Mouse (Mus musculus) adrenal gland, adult 8-10 months (tissue): ENCODE measurements around the gene Cmtm8. TPM values are rescaled to one million over a fixed set of nuclear protein-coding genes. Genes with fewer than 3 reads are reported as not detected.

Experiments used
- DNase-seq: peaks from one replicate; pipeline ENCODE4 v3.0.0; 2022
- total RNA-seq, 4 experiments: library from RNA; stranded (reverse); gene quantifications; 2 replicates each; pipeline ENCODE4 v1.2.4; 2022

Gene Cmtm8
- total RNA-seq, 4 experiments from 2014 or later: 4.0 to 9.9 (median 7.0) TPM

GRCm38 (mm10) chr9:114821548-114822289, 22.2 kb downstream of the Cmtm8 start:
- no peak for DNase-seq

GRCm38 (mm10) chr9:114818918-114819317, 25.0 kb downstream of the Cmtm8 start:
- no peak for DNase-seq

GRCm38 (mm10) chr9:114817012-114817411, 26.9 kb downstream of the Cmtm8 start:
- no peak for DNase-seq

DNA sequence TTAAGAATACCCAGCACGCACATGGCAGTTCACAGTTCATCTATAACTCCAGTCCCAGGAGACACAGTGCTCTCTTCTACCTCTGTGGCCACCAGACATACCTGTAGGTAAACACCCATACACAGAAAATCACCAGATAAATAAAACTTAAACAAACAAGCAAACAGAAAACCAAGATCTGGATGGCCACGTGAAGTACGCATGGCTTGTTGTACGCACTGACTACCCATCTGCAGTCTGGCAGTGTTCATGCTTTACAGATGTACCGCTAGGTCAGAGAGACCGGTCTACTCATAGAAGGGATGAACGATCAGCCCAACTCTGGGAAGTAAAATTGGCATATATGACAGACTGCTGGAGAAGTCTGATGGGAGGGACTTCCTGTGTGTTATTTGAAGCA, 27.8 kb downstream of the Cmtm8 start:
- DNase-seq: no peak

GRCm38 (mm10) chr9:114815315-114815714, 28.6 kb downstream of the Cmtm8 start:
- no peak for DNase-seq

GRCm38 (mm10) chr9:114812001-114812400, 32.0 kb downstream of the Cmtm8 start:
- no peak for DNase-seq

DNA sequence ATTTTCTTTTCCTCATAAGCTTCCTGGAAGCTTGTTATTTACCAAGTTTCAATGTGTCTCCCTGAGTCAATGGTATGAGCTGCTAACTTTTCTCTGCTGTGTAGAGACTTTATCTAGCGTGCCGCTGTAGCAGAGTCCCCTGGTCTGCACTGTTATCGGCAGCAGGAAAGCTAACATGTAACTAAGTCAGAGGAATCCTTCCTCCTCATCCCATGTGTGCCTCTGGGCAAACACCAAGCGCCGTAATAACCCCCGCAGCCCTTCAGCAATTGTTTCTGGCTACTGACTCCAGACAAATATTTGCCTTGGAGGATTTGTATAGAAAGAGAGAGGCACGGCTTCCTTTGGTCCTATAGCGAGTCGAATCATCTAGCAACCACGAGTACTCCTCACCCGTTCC, 33.1 kb downstream of the Cmtm8 start:
- DNase-seq: no peak

DNA sequence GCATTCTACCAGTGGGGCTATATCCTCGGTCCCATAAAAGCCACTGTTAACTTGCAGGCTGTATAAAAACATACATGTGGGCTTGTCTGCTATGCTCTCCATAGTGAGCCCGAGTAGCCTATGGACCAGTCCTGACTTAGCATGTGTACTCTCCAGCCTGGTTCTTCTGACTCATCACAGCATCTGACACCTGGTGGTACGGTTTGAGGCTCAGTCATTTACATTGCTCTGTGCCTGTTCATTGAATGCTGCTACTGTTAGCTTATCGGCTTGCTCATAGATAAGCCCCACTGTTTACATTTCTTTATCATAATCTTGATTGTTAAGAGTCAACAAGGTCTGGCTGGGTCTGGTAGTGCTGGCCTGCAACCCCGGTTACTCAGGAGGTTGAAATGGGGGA, 35.3 kb downstream of the Cmtm8 start:
- no peak for DNase-seq

GRCm38 (mm10) chr9:114807261-114807660, 36.7 kb downstream of the Cmtm8 start:
- DNase-seq: no peak

DNA sequence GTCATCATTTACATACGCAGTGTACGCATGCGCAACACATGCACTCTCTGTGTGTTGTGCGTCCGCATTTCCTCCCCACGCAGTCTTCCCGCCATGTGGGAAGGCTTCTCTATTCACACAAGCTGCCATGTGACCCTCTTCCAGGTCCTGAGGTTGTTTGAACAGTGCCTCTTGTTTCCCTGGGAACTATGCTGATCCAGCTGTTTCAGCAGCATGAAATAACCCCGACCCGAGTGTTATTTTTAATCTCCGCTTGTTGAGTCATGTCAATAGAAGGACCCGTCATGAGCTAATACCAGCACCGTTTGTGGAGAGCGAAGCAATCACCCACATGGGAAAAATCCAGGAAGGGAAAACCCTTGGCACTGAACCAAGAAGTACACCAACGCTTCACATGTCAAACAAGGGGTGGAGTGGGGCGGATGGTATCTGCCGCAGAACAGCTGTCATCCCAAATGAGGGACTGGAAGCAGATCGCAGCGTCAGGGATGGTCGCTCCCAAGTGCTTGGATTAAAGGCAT, 38.7 kb downstream of the Cmtm8 start:
- no peak for DNase-seq

GRCm38 (mm10) chr9:114802191-114802590, 41.8 kb downstream of the Cmtm8 start:
- DNase-seq: no peak

- DNase-seq: no peak
Observed at GRCm38 (mm10) chr9:114801301-114801700, 42.7 kb downstream of the Cmtm8 start.

- no peak for DNase-seq
Observed at GRCm38 (mm10) chr9:114799498-114800107, 44.4 kb downstream of the Cmtm8 start.

DNA sequence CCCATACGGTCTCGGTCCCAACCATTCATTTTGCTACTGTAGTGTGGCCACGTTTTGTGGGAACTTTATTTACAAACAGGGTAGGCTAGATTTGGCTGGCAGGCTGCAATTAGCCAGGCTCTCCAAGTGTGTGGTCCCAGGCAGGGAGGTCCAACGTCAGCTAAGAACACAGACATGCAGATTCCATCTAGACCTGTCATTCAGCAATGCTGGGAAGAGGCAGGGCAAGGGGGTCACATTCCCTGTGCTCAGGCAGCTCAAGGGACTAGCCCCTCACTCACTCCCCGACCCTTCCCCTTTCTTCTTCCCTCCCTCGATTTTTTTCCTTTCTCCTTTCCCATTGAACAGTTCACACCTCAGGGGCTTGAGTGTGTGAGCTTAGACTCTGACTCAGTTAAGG, 45.1 kb downstream of the Cmtm8 start:
- no peak for DNase-seq

GRCm38 (mm10) chr9:114797329-114798004, 46.5 kb downstream of the Cmtm8 start:
- peak; percentile 60 for DNase-seq

- no peak for DNase-seq
Observed at GRCm38 (mm10) chr9:114796473-114797050, 47.4 kb downstream of the Cmtm8 start.

DNA sequence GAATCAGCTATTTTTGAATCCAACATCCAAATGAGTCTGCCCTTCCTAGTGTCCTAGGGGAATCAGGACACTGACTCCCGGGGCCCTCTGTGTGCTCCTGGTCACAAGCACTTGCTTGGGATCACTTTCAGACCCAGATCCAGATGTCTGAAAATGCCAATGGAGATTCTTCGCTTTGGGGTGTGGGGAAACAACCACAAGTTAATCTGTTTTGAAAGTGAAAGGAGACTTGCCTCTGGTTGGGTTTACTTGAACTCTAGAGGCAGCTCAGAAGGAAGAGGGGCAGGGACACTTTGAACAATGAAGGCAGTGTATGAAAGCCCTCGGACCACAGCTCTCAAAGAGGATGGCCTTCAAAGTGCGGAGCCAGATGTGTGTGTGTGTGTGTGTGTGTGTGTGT, 49.5 kb downstream of the Cmtm8 start:
- DNase-seq: no peak

DNA sequence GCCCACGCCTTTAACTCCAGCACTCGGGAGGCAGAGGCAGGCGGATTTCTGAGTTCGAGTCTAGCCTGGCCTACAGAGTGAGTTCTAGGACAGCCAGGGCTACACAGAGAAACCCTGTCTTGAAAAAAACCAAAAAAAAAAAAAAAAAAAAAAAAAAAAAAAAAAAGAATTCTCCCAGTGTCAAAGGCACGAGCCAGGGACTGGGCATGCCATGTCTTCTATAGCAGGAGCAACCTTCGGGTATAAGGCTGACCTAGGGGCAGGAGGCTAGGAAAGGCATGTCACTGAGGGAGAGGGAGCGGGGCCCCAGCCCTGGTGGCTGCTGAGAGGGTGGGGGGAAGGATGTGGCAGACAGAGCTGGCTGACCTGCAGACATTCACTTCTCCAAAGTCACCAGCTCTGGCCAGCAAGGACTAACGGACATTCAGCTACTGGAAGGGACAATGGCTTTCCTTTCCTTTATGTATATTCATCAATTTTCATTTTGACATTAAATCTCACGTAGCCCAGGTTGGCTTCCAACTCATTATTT, 50.1 kb downstream of the Cmtm8 start:
- DNase-seq: no peak

DNA sequence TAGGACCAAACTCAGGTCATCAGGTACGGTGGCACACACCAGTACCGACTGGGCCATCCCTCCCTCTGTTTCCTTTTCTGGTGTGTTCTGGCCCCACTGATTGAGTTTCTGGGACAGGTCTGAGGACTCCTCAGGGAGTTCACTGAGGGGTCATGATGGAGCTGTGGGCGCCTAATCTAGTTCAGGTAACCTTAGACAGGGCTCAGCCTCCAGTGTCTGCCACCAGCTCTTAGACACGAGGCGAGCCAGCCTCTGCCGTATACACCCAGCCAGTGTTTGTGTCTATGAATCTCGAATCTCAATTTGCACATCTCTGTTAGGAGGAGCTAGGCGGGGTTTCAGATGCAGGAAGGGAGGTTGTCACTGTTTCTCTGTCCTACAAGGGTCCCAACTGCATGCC, 54.0 kb downstream of the Cmtm8 start:
- no peak for DNase-seq

DNA sequence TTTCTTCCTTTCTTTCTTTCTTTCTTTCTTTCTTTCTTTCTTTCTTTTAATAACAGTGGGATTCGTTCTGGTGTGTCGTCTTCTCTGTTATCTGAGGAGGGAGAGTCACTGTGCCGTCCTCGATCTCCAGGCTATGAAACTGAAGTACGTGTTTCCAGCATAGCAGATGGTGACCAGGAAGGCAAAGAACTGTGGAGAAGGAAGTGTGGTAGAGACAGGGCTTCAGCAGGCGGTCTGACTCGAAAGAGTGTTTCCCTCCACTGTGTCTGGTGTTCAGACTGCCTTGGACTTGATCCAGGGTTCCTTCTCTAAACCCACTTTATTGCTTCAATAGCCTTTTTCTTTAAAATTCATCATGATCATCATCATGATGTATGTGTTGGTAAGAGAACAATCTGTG, 54.4 kb downstream of the Cmtm8 start:
- no peak for DNase-seq

DNA sequence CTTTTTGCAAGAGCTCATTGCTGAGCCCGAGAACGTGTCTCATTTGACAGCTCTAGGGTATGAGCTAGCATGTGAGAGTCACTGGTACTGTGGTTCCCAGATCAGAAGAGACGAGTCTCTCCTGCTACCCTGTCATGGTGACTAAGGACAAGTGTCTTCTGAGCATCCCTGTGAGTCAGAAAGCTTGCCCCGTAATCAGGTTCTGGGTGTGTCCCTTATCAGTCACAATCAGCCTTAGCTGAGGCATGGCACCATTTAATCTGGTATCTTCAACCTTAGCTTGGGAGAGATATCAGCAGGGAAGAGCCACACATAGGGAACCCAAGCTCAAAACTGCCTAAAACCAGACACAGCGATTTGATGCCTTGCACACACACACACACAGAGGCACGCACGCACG, 55.3 kb downstream of the Cmtm8 start:
- no peak for DNase-seq

- no peak for DNase-seq
Observed at GRCm38 (mm10) chr9:114787716-114788115, 56.2 kb downstream of the Cmtm8 start.

GRCm38 (mm10) chr9:114787134-114787533, 56.8 kb downstream of the Cmtm8 start:
- DNase-seq: no peak
